Mouse (Mus musculus) cortical plate, adult 2 months (tissue): Measurements from ENCODE around the gene Cacnb3. TPM values are rescaled to one million over a fixed set of nuclear protein-coding genes. Genes with fewer than 3 reads are reported as not detected.

Experiments used
- H3K27ac ChIP-seq: fragments of 200-500 bp; 2 replicates; pipeline ENCODE4 v1.5.1; 2012; ENCODE audit warnings: low read length, control low read depth, inconsistent platforms; ENCODE audit not compliant: insufficient read depth
- H3K4me1 ChIP-seq: fragments of 200-500 bp; 2 replicates; pipeline ENCODE4 v1.6.1; 2011; ENCODE audit warnings: low read length; ENCODE audit not compliant: control insufficient read depth, insufficient read depth
- H3K4me3 ChIP-seq: fragments of 200-500 bp; 2 replicates; pipeline ENCODE4 v1.5.1; 2011; ENCODE audit warnings: mild to moderate bottlenecking, low read length, control low read depth; ENCODE audit not compliant: insufficient read depth
- CTCF ChIP-seq: fragments of 200-500 bp; IDR thresholded peaks from 2 replicates; pipeline ENCODE4 v1.5.1; 2011; ENCODE audit warnings: mild to moderate bottlenecking, control low read depth, low read length; ENCODE audit not compliant: insufficient read depth; ENCODE audit errors: extremely low read depth
- POLR2A ChIP-seq: fragments of 200-500 bp; IDR thresholded peaks from 2 replicates; pipeline ENCODE4 v1.6.1; 2011; ENCODE audit warnings: mild to moderate bottlenecking, low read length, control low read depth; ENCODE audit not compliant: insufficient read depth; ENCODE audit errors: extremely low read depth
- polyA plus RNA-seq: library from polyadenylated mRNA; depleted of rRNA; stranded (reverse); fragments of >200 nt; gene quantifications from 2 replicates; pipeline ENCODE4 v1.2.3, GENCODE M21; 2012

The Cacnb3 gene
- polyA plus RNA-seq, 1 experiment = 339 TPM

DNA sequence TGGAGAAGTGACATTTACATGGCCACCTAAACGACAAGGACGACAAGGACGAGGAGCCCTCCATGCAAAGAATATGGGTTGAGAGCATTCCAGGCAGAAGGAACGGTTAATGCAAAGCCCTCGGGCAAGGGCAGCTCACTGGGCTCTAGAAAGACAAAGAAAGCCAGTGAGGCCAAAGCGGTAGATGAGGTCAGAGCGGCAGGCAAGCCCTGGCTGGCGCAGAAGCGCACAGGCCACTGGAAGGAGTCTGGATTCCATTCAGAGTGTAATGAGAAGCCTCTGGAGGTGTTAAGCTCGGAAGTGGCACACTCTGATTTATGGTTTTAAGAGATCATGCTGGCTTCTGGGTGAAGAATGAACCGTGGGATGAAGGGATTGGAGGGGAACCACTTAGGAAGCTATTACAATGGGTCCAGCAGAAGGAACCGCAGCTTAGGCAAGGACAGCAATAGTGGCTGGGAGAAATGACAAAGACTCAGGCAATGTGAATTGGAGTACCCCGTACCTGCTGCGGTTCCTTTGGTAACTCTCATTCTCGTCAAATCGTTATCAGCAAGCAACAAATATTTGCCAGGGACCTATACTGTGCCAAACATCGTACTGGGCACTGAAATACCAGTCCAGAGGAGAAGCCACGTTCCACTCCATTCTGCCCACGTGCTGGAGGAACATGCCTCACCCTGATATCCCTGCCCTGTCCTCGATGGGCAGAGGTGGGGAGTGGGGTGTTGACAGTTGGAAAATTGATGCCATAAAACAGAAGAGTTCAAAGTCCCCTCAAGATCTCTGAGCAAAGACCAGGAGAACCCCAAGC is 14.1 kb upstream of the Cacnb3 start:
- H3K27ac ChIP-seq = no peak overlapping the region
- H3K4me1 ChIP-seq = no peaks in the 10 kb centered on the region
- no peak for TF ChIP-seq POLR2A
- TF ChIP-seq CTCF = no peak

DNA sequence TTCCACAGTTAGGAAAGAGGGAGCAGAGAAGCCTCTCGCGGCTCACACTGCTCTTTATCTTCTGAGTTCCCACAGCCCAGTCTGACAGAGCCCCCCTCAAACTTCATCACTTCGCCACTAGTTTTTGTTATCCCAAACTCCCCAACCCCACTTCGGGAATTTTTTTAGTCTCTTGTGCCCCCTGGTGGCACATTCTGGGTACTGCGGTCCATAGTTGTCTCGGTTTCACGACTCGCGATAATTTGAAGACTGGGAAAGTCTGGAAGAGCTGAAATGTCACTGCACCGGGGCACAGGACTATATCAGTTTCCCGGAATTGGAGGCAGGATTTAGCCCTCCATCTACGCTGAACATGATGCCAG is 13.5 kb upstream of the Cacnb3 start:
- TF ChIP-seq POLR2A (no peak), CTCF (peak; percentile 74)
- Histone ChIP-seq H3K4me1 (no peaks in the 10 kb centered on the region), H3K27ac (no peak overlapping the region), H3K4me3 (no peak overlapping the region)

More for the DNA sequence above, 14.1 kb upstream of the Cacnb3 start:
- no peak overlapping the region for H3K4me3 ChIP-seq

DNA sequence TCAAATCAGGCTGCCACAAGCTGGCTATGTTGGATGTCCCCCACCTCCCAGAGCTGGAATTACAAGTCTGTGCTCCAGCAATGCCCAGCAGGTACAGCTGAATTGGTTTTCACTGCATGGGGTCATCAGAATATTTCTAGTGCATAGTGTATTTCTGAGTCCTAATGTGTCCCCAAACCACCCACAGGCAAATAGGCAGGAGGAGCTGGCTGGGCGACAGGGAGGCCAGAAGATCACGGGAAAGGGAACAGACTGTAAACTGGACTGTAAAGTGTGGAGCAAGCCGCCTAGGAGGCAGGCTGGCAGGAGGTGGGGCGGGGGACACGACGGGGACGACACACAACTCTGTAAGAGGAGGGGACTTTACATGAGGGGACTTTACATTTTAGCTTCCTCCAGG is 8.4 kb upstream of the Cacnb3 start:
- no peak overlapping the region for H3K27ac ChIP-seq
- TF ChIP-seq POLR2A (no peak), CTCF (no peak)
- no peaks in the 10 kb centered on the region for H3K4me1 ChIP-seq
- H3K4me3 ChIP-seq = no peak overlapping the region

DNA sequence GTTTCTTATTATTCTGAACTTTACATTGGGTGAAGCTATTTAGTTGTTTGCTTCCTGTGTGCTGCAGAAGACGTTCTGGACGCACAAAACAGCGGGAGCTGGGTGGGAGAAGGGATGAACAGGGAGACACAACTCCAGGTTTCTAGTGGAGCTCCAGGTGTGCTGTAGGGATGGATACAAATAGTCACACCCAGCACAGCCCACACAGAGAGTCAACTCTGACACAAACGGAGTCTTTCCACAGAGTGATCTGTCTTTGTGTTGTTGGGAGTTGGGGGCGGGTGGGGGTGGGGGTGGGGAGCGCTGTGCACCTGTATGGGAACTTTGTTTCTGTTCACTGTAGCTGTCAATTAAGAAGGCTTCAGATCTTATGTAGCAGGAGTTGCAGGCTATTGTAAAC is 7.9 kb upstream of the Cacnb3 start:
- Histone ChIP-seq H3K27ac (no peak overlapping the region), H3K4me3 (no peak overlapping the region), H3K4me1 (no peaks in the 10 kb centered on the region)
- TF ChIP-seq POLR2A (no peak), CTCF (no peak)

DNA sequence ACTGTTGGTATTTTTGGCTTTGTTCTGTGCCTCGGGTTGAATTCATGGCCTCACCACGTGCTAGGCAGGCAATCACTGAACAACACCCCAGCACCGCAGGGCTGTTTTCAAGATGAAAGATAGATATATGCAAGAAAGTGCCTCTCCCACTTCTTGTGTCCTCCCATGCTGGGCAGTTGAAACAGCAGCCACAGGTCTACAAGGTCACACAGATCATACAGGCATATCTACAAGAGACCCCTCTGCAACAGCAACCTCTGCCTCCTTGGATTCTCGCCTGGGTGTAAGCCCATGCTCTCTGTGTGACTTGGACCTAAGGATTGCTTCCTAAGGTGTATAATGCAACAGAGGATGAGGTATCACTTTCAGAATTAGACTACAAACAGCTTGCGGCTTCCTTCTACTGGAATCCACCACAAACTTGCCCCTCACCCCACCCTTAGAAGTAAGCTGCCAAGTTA is 7.2 kb upstream of the Cacnb3 start:
- no peak overlapping the region for H3K27ac ChIP-seq
- TF ChIP-seq POLR2A = no peak
- no peak for TF ChIP-seq CTCF
- no peak overlapping the region for H3K4me3 ChIP-seq
- no peaks in the 10 kb centered on the region for H3K4me1 ChIP-seq

DNA sequence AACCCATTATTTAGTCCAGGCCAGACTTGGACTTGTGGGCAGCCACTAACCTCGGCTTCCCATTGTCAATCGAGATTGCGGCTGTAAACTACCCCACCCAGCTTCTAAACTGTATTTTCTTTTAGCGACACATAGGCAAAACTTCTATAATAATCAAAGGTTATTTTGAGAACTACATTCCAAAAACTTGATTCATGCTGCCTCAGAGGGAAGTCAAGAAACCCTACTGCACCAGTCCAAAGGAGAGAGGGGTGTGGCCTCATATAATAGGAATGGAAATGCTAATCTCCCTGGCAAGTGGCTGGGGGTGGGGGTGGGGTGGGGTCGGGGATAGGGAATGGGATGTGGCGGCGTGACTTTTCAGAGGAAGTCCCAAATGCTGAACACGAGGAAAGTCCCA is 4.6 kb upstream of the Cacnb3 start:
- no peak overlapping the region for H3K4me3 ChIP-seq
- no peak for TF ChIP-seq POLR2A
- no peak for TF ChIP-seq CTCF
- H3K27ac ChIP-seq = no peak overlapping the region
- H3K4me1 ChIP-seq = peaks cover 4% of the 10 kb centered on the region; the same call in 1 of the 2 replicates

DNA sequence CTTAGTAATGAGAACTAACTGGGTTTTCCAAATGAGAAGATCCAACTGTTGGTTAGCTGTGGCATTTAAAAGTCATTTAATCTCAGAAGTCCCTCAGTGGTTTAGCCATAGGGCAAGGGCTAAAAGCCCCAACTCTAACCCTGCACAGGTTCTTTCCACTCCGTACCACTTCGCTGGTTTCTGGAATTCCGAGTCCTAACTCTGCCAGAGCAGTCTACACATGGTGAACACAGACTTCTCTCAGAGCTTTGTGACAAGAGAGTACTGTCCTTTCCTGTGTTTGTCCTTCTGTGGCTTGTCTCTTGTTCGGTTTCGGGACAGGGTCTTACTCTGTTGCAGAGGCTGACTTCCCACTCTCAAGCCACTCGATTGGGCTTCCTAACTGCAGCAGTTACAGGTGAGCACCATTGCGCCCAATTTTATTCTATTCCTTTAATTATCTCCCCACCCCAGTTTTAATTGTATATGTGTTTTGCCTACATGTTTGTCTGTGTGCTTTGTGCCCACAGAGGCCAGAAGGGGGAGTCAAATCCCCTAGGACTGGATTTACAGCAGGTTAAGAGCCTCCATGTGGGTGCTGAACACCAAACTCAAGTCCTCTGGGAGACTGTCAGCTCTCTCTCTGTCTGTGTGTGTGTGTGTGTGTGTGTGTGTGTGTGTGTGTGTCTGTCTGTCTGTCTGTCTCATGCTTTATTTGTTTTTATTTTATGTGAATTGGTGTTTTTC is 4.0 kb upstream of the Cacnb3 start:
- no peak for TF ChIP-seq CTCF
- TF ChIP-seq POLR2A = no peak
- peaks cover 4% of the 10 kb centered on the region; the same call in 1 of the 2 replicates for H3K4me1 ChIP-seq

DNA sequence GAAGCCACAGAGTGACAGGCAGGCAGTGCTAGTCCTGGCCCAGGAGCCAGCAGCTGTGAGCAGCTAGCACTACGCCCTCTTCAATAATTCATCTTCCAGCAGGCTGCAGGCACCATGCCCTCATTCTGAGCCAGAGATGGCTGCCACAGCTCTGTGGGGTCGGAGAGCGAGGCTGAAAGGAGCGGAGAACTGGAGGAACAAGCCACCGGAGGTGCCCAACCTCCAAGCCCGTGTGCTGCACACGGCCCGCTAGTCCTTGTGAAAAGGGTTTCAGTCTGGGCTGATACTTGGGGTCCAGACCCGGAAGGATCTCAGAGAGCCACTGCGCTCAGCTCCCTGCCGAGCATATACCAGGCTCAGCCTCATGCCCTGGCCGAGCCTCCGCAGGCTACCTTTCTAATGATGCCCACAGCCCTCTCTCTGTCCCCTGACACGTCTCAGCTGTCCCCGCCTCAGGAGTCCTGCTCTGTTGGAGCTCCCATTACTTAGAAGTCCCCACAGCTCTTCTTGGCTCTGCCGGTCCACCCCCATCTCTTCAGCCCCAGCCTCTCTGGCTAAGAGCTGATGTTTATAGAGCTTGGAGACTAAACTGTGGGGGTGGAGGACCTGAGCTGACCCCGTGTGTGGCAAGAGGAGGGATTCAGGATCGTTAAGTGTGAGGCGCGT is 1.9 kb upstream of the Cacnb3 start:
- Histone ChIP-seq H3K4me3 (no peak overlapping the region), H3K4me1 (peaks cover 4% of the 10 kb centered on the region; the same call in 1 of the 2 replicates), H3K27ac (no peak overlapping the region)
- TF ChIP-seq CTCF (no peak), POLR2A (no peak)

More for the DNA sequence above, 4.0 kb upstream of the Cacnb3 start:
- no peak overlapping the region for H3K27ac ChIP-seq
- no peak overlapping the region for H3K4me3 ChIP-seq

DNA sequence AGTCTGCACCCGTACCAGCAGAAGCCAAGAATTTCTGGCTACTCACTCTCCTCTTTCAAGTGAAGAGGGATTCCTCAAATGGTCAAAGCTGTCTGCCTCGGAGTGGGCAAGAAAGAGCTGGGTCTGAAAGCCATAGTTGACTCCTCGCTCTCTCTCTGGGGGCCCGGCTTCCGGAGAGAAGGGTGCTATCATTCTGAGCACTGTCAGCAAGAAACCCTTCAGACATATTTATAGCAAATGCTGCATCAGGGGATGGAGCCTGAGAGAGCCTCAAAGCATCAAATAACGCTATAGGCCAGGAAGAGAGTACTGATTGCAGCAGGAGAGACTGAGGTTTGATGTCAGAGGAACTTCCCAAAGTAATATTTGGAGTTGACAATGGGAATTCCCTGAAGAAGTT is 1.2 kb upstream of the Cacnb3 start:
- Histone ChIP-seq H3K27ac (no peak overlapping the region), H3K4me1 (peaks cover 4% of the 10 kb centered on the region; the same call in 1 of the 2 replicates), H3K4me3 (no peak overlapping the region)
- no peak for TF ChIP-seq CTCF
- no peak for TF ChIP-seq POLR2A

DNA sequence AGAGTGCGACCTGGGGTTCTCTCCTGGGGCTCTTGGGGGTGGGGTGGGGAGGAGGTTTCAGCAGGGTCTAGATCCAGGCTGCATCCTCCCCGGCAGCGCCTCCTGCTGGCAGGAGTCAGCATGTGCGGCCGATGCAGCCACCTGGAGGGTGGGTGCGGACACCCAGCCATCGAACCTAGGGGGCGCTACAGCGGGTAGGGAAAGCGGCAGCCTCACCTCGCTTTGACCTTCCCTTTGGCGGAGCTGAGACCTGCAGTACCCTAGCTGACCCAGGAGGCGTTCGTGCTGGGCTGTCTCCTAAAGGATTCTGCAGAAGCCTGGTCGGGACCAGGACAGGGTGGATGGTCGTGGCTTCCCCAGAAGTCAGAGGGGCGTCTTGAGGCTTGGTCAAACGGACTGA is 853 bp downstream of the Cacnb3 start:
- H3K4me3 ChIP-seq = peak overlapping the region; percentile 71; the same call in 1 of the 2 replicates
- no peak overlapping the region for H3K27ac ChIP-seq
- peak; percentile 58 for TF ChIP-seq CTCF
- no peak for TF ChIP-seq POLR2A
- H3K4me1 ChIP-seq = peaks cover 4% of the 10 kb centered on the region; the same call in 1 of the 2 replicates
